Mouse (Mus musculus): Measurements from ENCODE around the gene Cbx6. TPM values are rescaled to one million over a fixed set of nuclear protein-coding genes. Genes with fewer than 3 reads are reported as not detected.

Cbx6 gene
- 55.3 and 73.0 TPM in 2 replicates for total RNA-seq (2021)
- long read RNA-seq, full-length matches to known transcripts, result 53 of 61 reads
- long read RNA-seq, partial matches to known transcripts, result 1 of 61 reads
- long read RNA-seq, other reads (novel, unspliced or antisense), result 7 of 61 reads

DNA sequence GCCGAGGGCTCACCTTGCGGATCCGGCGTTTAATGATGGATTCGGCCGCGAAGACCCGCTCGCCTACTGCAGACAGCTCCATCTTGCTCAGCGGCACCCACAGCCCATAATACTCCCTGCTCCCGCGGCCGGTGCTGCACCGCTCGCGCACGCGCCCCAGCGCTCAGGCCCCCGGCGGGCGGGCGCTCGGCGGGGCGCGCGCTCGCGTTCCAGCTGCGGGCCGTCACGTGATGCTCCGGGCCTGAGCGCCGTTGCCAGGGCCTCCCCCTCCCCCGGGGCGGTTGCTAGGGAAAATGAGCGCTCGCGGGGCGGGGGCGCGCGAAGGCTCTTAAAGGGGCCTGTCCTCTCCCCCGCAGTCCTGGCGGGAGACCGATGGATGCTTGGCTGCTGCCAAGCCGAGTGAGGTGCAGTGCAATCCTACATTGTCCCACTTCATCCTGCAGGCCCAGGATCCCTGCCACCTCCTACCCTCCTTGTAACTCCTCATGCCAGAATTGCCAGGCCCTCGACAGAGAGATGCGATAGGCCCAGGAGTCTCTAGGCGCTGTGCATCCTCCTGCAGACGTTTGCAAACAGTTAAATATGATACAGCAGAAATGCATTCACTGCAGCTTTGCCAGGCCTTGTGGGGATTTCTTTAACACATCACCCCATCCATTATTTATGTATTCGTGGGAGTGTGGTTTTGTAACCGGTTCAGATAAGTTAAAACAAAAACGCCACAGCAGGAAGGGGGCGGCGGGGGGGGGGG lies at the start of gene Cbx6, which contains the start of gene Npcd:
Gene Cbx6 (minus strand): TSS at position 559 of the 751 bp plus-strand sequence.
Gene Npcd (minus strand): TSS at position 108 of the 751 bp plus-strand sequence.
- peak; percentile 98 for DNase-seq

GRCm38 (mm10) chr15:79883352-79883822 lies 48.9 kb upstream of the Cbx6 start:
- DNase-seq, result peak; percentile 95

GRCm38 (mm10) chr15:79882623-79883267 lies 48.3 kb upstream of the Cbx6 start:
- DNase-seq, result no peak

GRCm38 (mm10) chr15:79880477-79880876 lies 46.0 kb upstream of the Cbx6 start:
- peak; percentile 10 for DNase-seq

DNA sequence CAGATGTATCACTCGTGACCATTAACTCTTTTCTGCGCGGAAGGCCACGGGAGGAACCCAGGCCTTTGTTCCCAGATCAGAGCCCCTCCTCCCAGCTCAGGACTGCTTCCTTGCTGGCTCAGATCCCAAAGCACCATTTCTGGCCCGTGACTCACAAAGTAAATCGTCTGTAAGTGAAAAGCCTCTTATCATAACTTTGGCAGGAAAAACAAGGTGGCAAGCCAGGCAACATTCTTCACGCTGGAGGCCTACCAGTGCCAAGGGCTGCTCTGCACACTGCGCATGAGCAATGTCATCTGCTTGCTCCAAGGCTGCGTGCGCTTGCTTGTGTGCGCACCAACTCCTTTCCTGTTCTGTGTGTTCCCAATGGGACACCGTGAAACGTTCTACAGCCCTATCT lies 44.8 kb upstream of the Cbx6 start:
- peak; percentile 83 for DNase-seq

GRCm38 (mm10) chr15:79878725-79879136 lies 44.2 kb upstream of the Cbx6 start:
- DNase-seq, result no peak

DNA sequence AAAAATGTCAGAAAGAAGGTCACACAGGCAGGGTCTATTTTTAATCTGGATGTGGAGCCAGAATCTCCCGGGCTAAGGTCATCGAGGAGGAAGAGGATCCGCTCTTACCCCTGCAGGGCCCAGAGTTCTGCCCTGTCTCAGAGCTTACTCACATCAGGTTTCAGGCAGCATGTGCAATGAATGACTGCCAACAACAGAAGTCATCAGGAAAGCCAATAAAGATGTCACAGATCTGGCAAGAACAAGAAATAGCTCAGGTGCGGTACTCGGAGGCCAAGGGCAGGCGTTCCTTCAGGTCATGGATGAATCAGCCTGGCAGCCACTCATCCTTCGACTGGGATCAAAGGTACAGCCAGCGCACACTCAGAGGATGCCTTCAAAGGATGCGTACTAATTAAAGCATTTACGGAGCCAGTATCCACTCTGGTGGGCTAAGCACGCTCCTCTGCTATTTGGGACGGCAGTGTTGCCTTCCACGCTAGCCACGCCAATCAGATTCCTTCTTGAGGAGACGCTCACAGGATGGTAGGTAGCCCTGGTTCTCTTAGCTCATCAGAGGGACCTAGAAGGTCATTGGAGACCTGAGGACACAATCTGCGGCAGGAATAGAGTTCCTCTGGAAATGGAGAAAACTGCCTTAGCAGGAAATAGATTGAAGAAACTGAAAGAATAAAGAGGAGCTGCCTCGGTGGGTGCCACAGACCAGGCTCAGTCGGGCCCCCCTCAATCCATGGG lies 40.9 kb upstream of the Cbx6 start:
- DNase-seq, result peak; percentile 14

- DNase-seq, result no peak
Measured at GRCm38 (mm10) chr15:79873995-79874394, 39.5 kb upstream of the Cbx6 start.

DNA sequence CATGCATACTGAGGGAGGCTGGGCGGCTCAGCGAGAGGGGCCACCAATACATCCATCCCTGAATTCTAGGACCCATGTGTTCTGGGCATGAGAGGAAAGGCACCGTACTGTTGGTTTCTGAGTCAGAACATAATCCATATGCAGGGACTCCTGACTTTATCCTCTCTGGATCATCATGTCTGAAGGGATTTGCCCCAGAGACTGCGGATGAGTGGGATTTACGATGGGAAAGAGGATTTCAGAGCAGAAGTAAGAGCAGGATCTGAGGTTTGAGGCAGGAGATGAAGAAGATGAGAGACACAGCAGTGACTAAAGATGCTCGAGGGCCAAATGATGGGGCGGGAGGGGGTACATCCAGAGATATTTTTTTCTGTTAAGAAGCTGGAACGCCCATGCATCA lies 39.1 kb upstream of the Cbx6 start:
- no peak for DNase-seq

DNA sequence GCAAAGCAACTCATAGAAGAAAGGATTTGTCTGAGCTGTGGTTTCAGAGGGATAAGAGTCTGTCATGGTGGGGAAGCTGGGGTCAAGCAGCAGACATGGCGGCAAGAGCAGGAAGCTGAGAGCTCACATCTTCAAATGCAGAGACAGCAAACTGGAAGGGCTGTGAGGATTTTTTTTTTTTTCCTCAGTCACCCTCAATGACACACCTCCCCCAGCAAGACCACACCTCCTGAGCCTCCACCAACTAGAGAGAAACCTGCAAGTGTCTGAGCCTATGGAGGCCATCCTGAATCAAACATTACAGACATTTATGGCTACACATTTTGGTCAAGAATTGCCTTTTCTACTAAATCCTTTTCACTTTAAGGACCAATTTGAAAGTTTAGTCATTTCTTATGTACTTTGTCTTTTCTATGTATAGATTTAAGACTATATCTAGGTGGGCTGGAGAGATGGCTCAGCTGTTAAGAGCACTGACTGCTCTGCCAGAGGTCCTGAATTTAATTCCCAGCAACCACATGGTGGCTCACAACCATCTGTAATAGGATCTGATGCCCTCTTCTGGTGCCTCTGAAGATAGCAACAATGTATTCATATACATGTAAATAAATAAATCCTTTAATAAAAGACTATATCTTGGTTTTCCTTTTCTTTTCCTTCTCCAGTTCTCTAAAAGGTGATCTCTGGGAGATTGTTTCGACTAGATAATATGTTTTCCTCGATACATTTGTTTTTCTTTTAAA lies 32.9 kb upstream of the Cbx6 start:
- no peak for DNase-seq

- DNase-seq, result no peak
Measured at GRCm38 (mm10) chr15:79859821-79860220, 25.3 kb upstream of the Cbx6 start.

GRCm38 (mm10) chr15:79858979-79859378 lies 24.5 kb upstream of the Cbx6 start:
- no peak for DNase-seq

DNA sequence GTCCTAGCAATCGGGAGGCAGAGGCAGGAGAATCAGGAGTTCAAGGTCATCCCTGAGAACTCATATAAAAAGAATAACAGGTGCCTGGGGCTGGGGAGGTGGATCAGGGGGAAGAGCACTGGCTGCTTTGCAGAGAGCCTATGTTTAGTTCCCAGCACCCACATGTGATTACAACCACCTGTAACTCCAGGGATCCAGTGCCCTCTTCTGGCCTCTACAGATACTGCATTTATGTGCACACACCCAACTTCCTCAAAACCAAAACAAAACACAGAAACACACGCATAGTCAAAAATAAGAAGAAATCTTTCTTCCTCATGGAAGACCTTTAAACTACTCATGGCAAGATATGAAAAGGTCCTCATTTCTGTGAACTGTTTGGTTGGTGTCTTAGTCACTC lies 15.7 kb upstream of the Cbx6 start:
- no peak for DNase-seq

GRCm38 (mm10) chr15:79847100-79847499 lies 12.6 kb upstream of the Cbx6 start:
- DNase-seq, result no peak

DNA sequence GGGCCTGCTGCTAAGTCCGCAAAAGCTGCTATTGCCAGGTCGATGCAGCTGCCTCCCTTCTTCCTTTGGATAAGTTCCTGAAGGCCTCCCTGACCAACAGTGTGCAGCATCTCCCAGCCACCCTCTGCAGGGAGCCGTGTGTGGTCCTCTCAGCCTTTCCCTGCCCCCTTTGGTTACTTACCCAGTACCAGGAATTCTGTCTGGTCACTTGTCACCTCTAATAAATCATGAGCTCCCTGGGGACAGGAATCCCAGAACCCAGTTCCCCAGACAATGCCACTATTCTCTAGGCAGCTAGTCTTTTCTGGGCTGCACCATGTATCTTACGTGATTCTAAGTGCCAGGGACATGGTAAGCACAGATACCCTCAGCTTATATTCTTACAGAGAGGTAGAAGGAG lies 11.5 kb upstream of the Cbx6 start:
- DNase-seq, result no peak

DNA sequence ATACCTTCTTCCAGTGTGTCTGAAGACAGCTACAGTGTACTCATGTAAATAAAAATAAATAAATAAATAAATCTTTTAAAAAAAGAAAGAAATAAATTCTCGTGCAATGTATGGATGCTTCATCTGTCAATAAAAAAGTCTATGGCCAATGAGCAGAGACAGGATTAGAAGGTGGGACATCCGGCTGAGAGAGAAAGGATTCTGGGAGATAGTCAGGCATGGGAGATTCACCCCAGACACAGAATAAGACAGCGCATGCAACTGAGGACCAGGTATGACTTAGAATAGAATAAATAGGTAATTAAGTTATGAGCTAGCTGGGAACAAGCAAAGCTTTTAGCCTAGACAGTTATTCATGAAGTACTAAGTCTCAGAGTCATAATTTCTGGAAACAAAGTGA lies 8.5 kb upstream of the Cbx6 start:
- DNase-seq, result no peak

DNA sequence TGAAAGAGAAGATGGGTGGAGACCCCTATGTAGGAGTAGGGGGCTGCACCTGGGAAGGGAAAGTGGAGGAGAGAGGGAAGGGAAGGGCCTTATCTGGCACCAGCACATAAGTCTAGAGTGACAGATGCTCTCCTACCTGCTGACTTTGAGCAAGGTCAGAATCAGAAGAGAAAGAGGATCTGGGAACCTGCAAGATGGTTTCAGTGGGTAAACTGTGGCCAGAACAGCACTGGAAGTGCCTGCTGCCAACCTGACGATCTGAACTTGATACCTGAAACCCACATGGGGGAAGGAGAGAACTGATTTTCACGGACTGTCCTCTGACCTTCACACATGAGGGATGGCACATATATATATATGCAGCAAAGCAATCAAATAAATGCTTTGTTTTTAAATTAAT lies 5.8 kb upstream of the Cbx6 start:
- DNase-seq, result no peak

GRCm38 (mm10) chr15:79834881-79835260 lies 383 bp upstream of the Cbx6 start:
- DNase-seq, result no peak

- peak; percentile 36 for DNase-seq
Measured at GRCm38 (mm10) chr15:79833251-79834050, 1.0 kb downstream of the Cbx6 start.

- peak; percentile 76 for DNase-seq
Measured at GRCm38 (mm10) chr15:79832064-79832900, 2.2 kb downstream of the Cbx6 start.

All from adrenal gland, postnatal 25 days (tissue).